Mouse (Mus musculus) forebrain, embryonic 16.5 days (tissue): Measurements from ENCODE around the gene Apoc1. TPM values are rescaled to one million over a fixed set of nuclear protein-coding genes. Genes with fewer than 3 reads are reported as not detected.

Source experiments
- ATAC-seq: fragments of 200-750 bp; cut with Nextera tagmentation; 2 replicates; pipeline ENCODE4 v1.8.0; 2017; ENCODE audit warnings: mild to moderate bottlenecking, moderate library complexity
- H3K27ac ChIP-seq: fragments of 300-500 bp; sonication (generic); 2 replicates; pipeline ENCODE4 v1.5.1; 2014; ENCODE audit warnings: low read length, control low read depth
- H3K27me3 ChIP-seq: fragments of 300-500 bp; sonication (generic); replicated peaks from 2 replicates; pipeline ENCODE4 v1.6.1; 2014; ENCODE audit warnings: low read length; ENCODE audit not compliant: control insufficient read depth, insufficient read depth
- H3K36me3 ChIP-seq: fragments of 300-500 bp; sonication (generic); 2 replicates; pipeline ENCODE4 v1.6.1; 2014; ENCODE audit not compliant: control insufficient read depth, insufficient read depth
- H3K4me1 ChIP-seq: fragments of 300-500 bp; sonication (generic); replicated peaks from 2 replicates; pipeline ENCODE4 v1.6.1; 2014; ENCODE audit warnings: low read length; ENCODE audit not compliant: control insufficient read depth, insufficient read depth
- H3K4me2 ChIP-seq: fragments of 300-500 bp; sonication (generic); 2 replicates; pipeline ENCODE4 v1.6.1; 2014; ENCODE audit warnings: mild to moderate bottlenecking, low read length, control low read depth
- H3K4me3 ChIP-seq: fragments of 300-500 bp; sonication (generic); replicated peaks from 2 replicates; pipeline ENCODE4 v1.5.1; 2014; ENCODE audit warnings: mild to moderate bottlenecking, low read length, control low read depth
- H3K9ac ChIP-seq: fragments of 300-500 bp; sonication (generic); replicated peaks from 2 replicates; pipeline ENCODE4 v1.6.1; 2014; ENCODE audit warnings: low read depth, low read length, control low read depth
- H3K9me3 ChIP-seq: fragments of 300-500 bp; sonication (generic); 2 replicates; pipeline ENCODE4 v1.6.1; 2016; ENCODE audit warnings: low read length; ENCODE audit not compliant: control insufficient read depth
- WGBS: fragments of 180-500 bp; shearing (Covaris S2); extraction: QIAGEN DNeasy Blood & Tissue Kit; methylation state at CpG from one replicate; pipeline ENCODE4 v1.1.7; 2014; 5-methylcytosine and 5-hydroxymethylcytosine counted together
- polyA plus RNA-seq: library from polyadenylated mRNA; unstranded; fragments of >200 nt; fragmentation: Nextera tagmentation; extraction: Ambion mirVana; gene quantifications from 2 replicates; pipeline ENCODE4 v1.2.1, GENCODE M21; 2015

The Apoc1 gene
- polyA plus RNA-seq, 1 experiment from 2014 or later: 0.58 TPM

DNA sequence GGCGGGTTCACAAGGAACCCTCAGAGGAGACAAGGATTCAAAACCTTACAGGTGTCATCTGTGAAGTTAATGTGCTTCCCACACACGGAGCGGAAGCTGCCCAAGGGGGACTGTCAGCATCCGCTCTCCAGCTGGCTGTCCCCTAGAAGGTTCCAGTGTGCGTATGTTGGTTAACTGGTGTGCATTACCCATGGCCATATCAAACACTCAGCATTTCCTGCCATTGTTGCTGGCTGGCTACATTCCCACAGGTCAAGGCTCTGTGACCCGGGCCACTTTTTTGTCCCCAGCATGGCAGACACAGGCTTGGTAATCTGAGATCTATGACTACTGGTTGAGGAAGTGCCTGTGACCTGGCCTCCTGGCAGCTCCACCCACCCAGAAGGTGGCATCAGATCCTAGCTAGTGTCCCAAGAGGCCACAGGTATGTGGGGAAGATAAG, 30.3 kb upstream of the Apoc1 start:
- peaks cover 10% of the 10 kb centered on the region; the same call in 1 of the 2 replicates for H3K36me3 ChIP-seq
- H3K9me3 ChIP-seq: no peaks in the 10 kb centered on the region
- no peak overlapping the region for H3K4me2 ChIP-seq
- no peaks in the 10 kb centered on the region for H3K27me3 ChIP-seq
- ATAC-seq: no peak
- no peak overlapping the region for H3K27ac ChIP-seq
- no peaks in the 10 kb centered on the region for H3K4me1 ChIP-seq
- no peak overlapping the region for H3K9ac ChIP-seq
- H3K4me3 ChIP-seq: no peak overlapping the region
- WGBS: 90% methylated on average over 6 of the region's 6 CpGs

DNA sequence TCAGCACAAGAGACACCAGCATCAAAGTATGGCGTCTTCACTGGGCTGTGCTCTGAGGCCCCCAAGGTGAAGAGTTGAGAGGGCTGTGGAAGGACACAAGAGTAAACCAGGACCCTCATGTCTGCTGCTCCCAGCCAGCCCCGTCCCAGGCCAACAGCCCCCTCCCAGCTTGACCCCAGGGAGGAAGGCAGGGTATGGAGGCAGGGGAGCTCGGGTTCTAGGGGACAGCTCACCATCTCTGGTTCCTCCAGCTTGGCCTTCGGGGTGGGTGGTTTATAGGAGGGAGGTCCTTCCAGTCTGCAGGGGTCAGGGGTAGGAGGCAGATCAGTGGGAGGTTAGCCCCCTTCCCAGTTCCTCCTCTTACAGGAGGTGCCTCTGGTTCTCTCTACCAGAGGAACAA, 26.7 kb upstream of the Apoc1 start:
- H3K4me3 ChIP-seq: no peak overlapping the region
- no peak for ATAC-seq
- no peak overlapping the region for H3K27ac ChIP-seq
- 96% methylated on average over 4 of the region's 4 CpGs for WGBS
- H3K27me3 ChIP-seq: no peaks in the 10 kb centered on the region
- no peak overlapping the region for H3K9ac ChIP-seq
- H3K4me1 ChIP-seq: peaks cover 13% of the 10 kb centered on the region
- no peaks in the 10 kb centered on the region for H3K9me3 ChIP-seq
- no peak overlapping the region for H3K4me2 ChIP-seq
- H3K36me3 ChIP-seq: peaks cover 5% of the 10 kb centered on the region; the same call in 1 of the 2 replicates

DNA sequence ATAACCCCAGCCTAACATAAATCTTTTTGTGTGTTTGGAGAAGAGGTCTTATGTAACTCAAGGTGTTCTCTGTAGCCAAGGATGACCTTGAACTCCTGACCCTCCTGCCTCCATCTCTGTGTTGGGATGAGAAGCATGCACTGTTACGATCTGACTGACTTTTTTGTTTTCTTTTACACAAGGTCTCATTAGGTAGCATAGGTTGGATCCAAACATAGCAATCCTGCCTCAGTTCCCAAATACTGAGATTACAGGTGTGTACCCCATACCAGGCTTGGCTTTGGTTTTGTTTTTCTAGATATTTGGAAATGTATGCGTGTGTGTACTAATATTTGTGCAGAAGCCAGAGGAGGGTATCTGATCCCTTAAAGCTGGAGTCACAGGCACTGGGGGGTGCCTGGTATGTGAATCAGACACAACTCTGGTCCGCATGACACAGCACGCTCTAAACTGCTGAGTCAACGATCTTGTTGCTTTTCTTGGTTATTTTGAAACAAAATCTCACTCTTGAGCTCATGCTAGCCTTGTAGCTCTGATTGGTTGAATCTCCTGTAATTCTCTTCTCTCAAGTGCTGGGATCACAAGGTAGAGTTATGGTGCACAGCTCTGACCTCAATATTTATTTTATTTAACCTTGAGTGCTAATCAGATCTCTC, 26.0 kb upstream of the Apoc1 start:
- H3K9ac ChIP-seq: no peak overlapping the region
- no peak overlapping the region for H3K4me3 ChIP-seq
- H3K4me2 ChIP-seq: no peak overlapping the region
- H3K27me3 ChIP-seq: no peaks in the 10 kb centered on the region
- no peaks in the 10 kb centered on the region for H3K9me3 ChIP-seq
- WGBS: 93% methylated on average over 5 of the region's 5 CpGs
- H3K4me1 ChIP-seq: peaks cover 17% of the 10 kb centered on the region
- H3K36me3 ChIP-seq: peaks cover 5% of the 10 kb centered on the region; the same call in 1 of the 2 replicates
- ATAC-seq: no peak
- H3K27ac ChIP-seq: no peak overlapping the region

DNA sequence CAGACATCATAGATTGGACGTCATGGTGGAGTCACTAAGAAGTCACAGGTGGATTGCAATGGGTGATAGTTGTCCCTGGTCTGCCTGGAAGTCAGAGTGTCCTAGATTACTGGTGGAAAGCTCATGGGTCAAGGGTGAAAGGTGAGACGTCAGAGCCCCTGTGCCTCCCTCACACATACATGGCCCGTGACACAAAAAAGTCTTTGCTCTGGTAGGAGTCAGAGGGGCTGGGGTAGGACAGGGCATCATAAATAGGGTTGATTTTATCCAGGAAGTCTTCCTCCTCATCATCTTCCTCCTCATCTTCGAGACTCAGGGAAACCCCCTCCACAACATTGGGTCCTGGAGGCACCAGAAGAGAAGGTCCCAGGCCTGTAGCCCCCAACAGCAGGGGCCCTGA, 24.9 kb upstream of the Apoc1 start:
- H3K36me3 ChIP-seq: no peaks in the 10 kb centered on the region; the same call in 1 of the 2 replicates
- H3K27me3 ChIP-seq: no peaks in the 10 kb centered on the region
- WGBS: 87% methylated on average over 4 of the region's 4 CpGs
- no peaks in the 10 kb centered on the region for H3K9me3 ChIP-seq
- H3K4me2 ChIP-seq: no peak overlapping the region
- no peak for ATAC-seq
- H3K4me1 ChIP-seq: peaks cover 17% of the 10 kb centered on the region
- no peak overlapping the region for H3K9ac ChIP-seq
- no peak overlapping the region for H3K4me3 ChIP-seq
- H3K27ac ChIP-seq: no peak overlapping the region

DNA sequence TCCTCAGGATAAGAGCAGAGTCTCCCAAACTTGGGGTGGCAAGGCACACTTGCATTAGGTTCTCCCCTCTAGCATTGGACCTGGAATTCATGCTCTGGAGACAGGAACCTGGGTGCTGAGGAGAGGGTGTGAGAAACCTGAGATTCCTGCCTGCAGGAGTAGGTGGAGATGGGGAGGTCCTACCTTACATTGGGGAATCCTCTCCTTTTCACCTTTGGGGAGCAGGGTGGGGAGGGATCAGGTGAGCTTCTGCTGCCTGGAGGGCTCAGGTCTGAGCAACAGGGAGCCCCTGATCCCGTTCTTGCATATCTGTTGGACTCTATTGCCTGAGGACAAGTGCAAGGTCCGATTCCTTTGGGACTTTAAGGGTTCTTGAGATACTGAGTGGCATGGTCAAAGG, 24.4 kb upstream of the Apoc1 start:
- no peak overlapping the region for H3K4me3 ChIP-seq
- ATAC-seq: no peak

DNA sequence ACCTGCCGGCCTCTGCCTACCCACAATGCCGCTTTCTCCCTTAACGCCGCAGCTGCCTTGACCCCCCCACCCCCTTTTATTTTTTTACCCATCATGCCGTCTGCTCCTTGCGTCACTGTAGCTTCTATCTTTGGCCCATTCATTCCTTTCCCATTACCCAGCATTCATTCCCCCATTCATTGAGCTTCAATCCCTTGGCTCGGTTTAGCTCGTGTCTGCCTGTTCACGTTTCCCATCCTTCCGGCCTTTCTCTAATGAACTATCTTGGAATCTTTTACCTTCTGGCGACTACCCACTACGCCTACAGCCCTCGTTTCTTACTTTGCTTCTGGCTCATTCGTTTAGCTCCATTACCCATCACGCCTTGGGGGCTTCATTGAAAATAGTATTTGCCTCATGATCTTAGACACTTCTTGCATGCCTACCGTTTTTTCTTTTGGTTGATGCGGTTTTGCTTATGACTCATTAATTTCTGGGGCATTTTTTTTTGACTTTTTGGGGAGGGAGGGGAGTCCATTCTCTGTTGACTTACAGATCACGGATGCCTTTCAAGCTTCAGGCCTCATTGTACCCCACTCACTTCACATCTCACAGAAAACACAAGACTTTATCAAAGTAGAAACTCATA, 23.7 kb upstream of the Apoc1 start:
- Histone ChIP-seq H3K36me3 (no peaks in the 10 kb centered on the region; the same call in 1 of the 2 replicates), H3K4me1 (peaks cover 17% of the 10 kb centered on the region), H3K27ac (peak overlapping the region; percentile 91), H3K4me2 (peak overlapping the region; percentile 75), H3K9ac (peak overlapping the region; percentile 53), H3K27me3 (no peaks in the 10 kb centered on the region), H3K9me3 (no peaks in the 10 kb centered on the region), H3K4me3 (peak overlapping the region; percentile 47)
- 6% methylated on average over 18 of the region's 18 CpGs for WGBS
- ATAC-seq: no peak

More for the DNA sequence above, 24.4 kb upstream of the Apoc1 start:
- H3K36me3 ChIP-seq: no peaks in the 10 kb centered on the region; the same call in 1 of the 2 replicates
- H3K4me1 ChIP-seq: peaks cover 17% of the 10 kb centered on the region
- H3K4me2 ChIP-seq: peak overlapping the region; percentile 75; the same call in 1 of the 2 replicates
- 88% methylated on average over 2 of the region's 2 CpGs for WGBS
- no peaks in the 10 kb centered on the region for H3K9me3 ChIP-seq
- H3K9ac ChIP-seq: no peak overlapping the region
- no peaks in the 10 kb centered on the region for H3K27me3 ChIP-seq
- peak overlapping the region; percentile 91 for H3K27ac ChIP-seq

DNA sequence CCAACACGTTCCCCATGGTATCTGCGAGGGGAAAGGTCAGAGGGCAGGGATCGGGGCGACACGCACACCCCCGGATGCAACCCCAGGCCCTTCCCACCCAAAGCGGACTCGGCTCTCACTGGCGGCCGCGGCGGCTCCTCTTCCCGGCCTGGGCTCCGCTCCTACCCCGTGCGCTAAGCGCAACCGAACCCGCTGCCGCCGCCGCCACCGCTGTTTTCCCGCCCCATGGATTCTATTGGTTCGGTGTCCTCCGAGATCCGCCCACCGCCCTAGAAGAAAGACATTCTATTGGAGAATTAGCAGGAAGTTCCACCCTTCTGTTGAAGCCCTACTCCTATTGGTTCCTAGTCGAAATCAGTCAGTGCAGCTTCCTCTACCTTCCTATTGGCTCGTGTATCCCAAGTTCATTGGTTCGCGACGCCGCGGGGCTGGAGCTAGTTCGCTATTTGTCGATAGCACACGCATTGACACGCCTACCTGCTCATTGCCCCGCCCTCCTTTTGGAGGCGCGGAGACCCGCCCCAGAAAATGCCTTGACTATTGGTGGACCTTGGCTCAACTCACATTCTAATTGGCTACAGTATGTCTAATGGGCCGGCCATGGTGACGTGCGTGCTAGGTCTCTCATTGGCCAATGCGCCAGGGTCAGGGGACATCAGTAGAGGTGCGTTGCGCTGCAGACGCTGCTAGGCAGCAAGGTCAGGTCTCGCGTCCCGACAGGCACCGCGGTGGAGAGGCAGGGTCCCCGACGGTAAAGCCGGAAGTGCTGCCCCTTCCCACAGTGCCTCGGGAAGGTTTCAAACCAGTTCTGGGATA, 23.0 kb upstream of the Apoc1 start, which contains the start of gene Tomm40:
TSS of gene Tomm40 (minus strand) at position 200 of the 816 bp plus-strand sequence.
- WGBS: under 1% methylated on average over 56 of the region's 59 CpGs
- Histone ChIP-seq H3K27ac (peak within 1 kb of the TSS; percentile 91), H3K9me3 (no peaks in the 10 kb centered on the region), H3K9ac (peak within 1 kb of the TSS; percentile 90), H3K4me2 (peak within 1 kb of the TSS; percentile 96), H3K4me1 (peaks cover 17% of the 10 kb centered on the region), H3K4me3 (peak within 1 kb of the TSS; percentile 94), H3K27me3 (no peaks in the 10 kb centered on the region), H3K36me3 (peaks cover 1% of the 10 kb centered on the region; the same call in 1 of the 2 replicates)
- peak; percentile 97 for ATAC-seq

DNA sequence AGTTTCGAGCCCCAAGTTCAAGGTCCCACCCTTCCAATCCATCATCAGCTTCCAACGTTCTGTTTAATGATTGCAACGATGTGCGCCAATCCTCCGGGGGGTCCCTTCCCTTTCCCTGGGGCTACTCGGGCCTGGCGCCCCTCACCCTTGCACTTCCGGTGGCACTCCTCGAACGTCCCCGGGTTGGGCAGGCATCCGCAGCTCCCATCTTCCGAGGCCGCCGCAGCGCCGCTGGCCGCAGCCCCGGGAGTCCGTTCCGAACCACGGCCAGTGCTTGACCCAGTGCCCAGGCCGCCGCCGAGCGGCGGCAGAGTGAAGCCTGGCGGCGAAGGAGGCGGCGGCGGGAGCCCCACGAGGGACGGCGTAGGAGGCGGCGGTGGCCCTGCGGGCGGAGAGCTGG, 22.4 kb upstream of the Apoc1 start:
- ATAC-seq: no peak
- H3K4me3 ChIP-seq: peak overlapping the region; percentile 94
- H3K27me3 ChIP-seq: no peaks in the 10 kb centered on the region
- under 1% methylated on average over 39 of the region's 39 CpGs for WGBS
- peak overlapping the region; percentile 62 for H3K27ac ChIP-seq
- H3K9ac ChIP-seq: peak overlapping the region; percentile 90
- H3K9me3 ChIP-seq: no peaks in the 10 kb centered on the region
- H3K36me3 ChIP-seq: peaks cover 3% of the 10 kb centered on the region; the same call in 1 of the 2 replicates
- peaks cover 17% of the 10 kb centered on the region for H3K4me1 ChIP-seq
- peak overlapping the region; percentile 96 for H3K4me2 ChIP-seq

DNA sequence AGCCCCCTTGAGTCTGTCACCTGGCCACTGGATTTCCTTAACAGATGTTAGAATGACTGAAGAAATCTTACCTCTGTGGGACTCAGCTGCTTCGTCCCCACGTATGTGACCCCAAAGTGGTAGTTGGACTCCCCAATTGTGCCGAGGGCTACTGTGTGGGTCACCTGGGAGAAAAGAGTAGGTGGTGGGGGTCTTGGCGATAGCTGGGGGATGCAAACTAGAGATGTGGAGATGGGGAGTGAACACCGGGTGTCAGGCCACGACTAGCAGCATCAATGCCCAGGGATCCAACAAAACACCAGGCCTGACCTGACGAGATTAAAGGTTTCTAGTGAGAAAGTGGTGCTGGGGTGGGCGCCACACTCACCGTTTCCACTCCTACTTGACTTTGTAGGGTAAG, 21.1 kb upstream of the Apoc1 start:
- no peaks in the 10 kb centered on the region for H3K27me3 ChIP-seq
- ATAC-seq: no peak
- H3K4me2 ChIP-seq: no peak overlapping the region
- no peak overlapping the region for H3K9ac ChIP-seq
- no peak overlapping the region for H3K27ac ChIP-seq
- H3K36me3 ChIP-seq: peaks cover 8% of the 10 kb centered on the region; the same call in 1 of the 2 replicates
- H3K4me1 ChIP-seq: peaks cover 17% of the 10 kb centered on the region
- H3K9me3 ChIP-seq: no peaks in the 10 kb centered on the region
- H3K4me3 ChIP-seq: no peak overlapping the region
- 87% methylated on average over 9 of the region's 9 CpGs for WGBS
